Mouse (Mus musculus): Measurements from ENCODE around the gene Vmn1r174. TPM values are rescaled to one million over a fixed set of nuclear protein-coding genes. Genes with fewer than 3 reads are reported as not detected.
"Not testable (repeated sequence)": the region's sequence is repeated elsewhere in the genome, so short reads cannot be mapped to it uniquely, and the experiment has no call there.

The Vmn1r174 gene
- not detected in 2 replicates for polyA plus RNA-seq (2012; rRNA removed)

DNA sequence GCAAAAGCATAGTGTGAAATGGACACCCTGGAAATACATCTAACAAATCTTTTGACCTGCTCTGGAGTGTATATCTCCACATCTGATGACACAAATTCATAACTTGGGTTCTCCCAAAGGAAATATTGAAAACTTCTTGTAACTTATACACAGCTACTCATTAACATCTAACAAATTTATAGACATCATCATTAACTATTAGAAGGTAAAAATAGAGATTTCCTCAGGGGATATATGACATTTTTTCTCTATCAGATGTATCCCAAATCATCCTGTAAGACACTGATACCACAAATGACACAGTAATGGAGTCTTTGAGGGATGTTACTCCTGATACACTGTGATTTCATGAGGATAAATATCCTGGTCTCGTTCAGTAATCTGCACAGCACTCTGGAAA, at the start of gene Vmn1r174:
Gene Vmn1r174, plus strand, starts transcription at position 301 of the 400 bp plus-strand sequence.
- not testable (repeated sequence) for H3K27ac ChIP-seq (ENCODE audit: insufficient read depth, low read length); DNase-seq; H3K27me3 ChIP-seq (ENCODE audit: control insufficient read depth, insufficient read depth, low read length); H3K4me1 ChIP-seq (ENCODE audit: control insufficient read depth, insufficient read depth, low read length); H3K4me3 ChIP-seq (replicated peaks; ENCODE audit: insufficient read depth, low read depth, low read length)
- 38% methylated on average over 1 of the region's 1 CpGs for WGBS

DNA sequence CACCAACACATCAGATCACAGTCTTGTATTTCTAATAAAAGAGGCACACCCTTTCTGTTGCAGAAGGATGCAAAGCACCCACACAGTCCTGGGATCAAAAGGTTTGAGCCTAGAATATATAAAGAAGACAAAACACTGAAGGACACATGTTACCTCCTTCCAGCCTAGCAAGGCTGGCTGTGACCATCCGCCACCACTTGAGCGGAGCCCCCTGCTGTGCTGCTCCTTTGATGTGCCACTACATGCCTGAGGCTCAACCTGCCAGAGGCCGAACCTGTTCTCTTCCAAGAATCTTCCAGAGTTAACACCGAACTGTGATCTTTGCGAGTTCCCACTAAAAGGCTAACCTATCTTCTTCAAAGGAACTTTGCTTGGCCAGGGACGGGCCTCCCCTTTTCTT, 32.5 kb downstream of the Vmn1r174 start:
- Histone ChIP-seq H3K27me3 (ENCODE audit: control insufficient read depth, insufficient read depth, low read length) (no peaks in the 10 kb centered on the region), H3K4me1 (ENCODE audit: control insufficient read depth, insufficient read depth, low read length) (no peaks in the 10 kb centered on the region), H3K27ac (ENCODE audit: insufficient read depth, low read length) (no peak overlapping the region), H3K4me3 (replicated peaks; ENCODE audit: insufficient read depth, low read depth, low read length) (no peak overlapping the region)
- TF ChIP-seq POLR2A (IDR thresholded peaks at IDR 0.05; ENCODE audit: borderline replicate concordance, insufficient read depth, low read length), result no peak
- no peak for TF ChIP-seq CTCF (IDR thresholded peaks at IDR 0.05; ENCODE audit: borderline replicate concordance, insufficient read depth, low read depth, low read length)
- 80% methylated on average over 6 of the region's 6 CpGs for WGBS
- no peak for DNase-seq

DNA sequence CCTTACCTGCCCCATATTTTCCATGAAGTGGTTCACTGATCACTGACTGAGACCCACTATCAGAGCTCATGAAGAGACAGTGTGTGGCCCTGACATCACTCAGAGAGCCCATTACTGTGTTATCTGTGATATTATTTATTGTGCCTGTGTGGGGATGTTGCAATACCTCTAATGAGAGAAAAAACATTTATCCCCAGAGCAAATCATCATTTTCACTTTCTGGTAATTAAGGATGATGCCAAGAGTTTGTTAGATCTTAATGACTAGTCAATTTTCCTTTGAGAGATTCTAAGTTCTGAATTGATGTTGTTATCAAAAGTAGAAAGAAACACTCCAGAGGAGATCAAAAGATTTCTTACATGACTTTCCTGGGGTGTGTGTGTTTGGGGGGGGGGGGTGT, 58.5 kb downstream of the Vmn1r174 start, which contains the start of gene Vmn1r175:
Gene Vmn1r175, minus strand, starts transcription at position 101 of the 400 bp plus-strand sequence.
- H3K4me1 ChIP-seq (ENCODE audit: control insufficient read depth, insufficient read depth, low read length); DNase-seq; H3K27ac ChIP-seq (ENCODE audit: insufficient read depth, low read length); H3K27me3 ChIP-seq (ENCODE audit: control insufficient read depth, insufficient read depth, low read length); H3K4me3 ChIP-seq (replicated peaks; ENCODE audit: insufficient read depth, low read depth, low read length): not testable (repeated sequence)

Other genes with a start within 250 kb of the Vmn1r174 start
- gene Vmn1r167, start 245.1 kb upstream of the Vmn1r174 start, polyA plus RNA-seq (2012; rRNA removed), result not detected in 2 replicates
- not detected in 2 replicates for gene Vmn1r168, start 212.5 kb upstream of the Vmn1r174 start, polyA plus RNA-seq (2012; rRNA removed)
- not detected in 2 replicates for gene Vmn1r169, start 176.7 kb upstream of the Vmn1r174 start, polyA plus RNA-seq (2012; rRNA removed)
- gene Vmn1r170, start 146.1 kb upstream of the Vmn1r174 start, polyA plus RNA-seq (2012; rRNA removed), result not detected in 2 replicates
- gene Vmn1r171, start 121.5 kb upstream of the Vmn1r174 start, polyA plus RNA-seq (2012; rRNA removed), result not detected in 2 replicates
- not detected in 2 replicates for gene Vmn1r172, start 94.0 kb upstream of the Vmn1r174 start, polyA plus RNA-seq (2012; rRNA removed)
- not detected in 2 replicates for gene Vmn1r173, start 51.6 kb upstream of the Vmn1r174 start, polyA plus RNA-seq (2012; rRNA removed)
- gene Vmn1r175, start 58.4 kb downstream of the Vmn1r174 start, polyA plus RNA-seq (2012; rRNA removed), result not detected in 2 replicates
- not detected in 2 replicates for gene Vmn1r176, start 85.1 kb downstream of the Vmn1r174 start, polyA plus RNA-seq (2012; rRNA removed)
- not detected in 2 replicates for gene Vmn1r177, start 114.2 kb downstream of the Vmn1r174 start, polyA plus RNA-seq (2012; rRNA removed)
- gene Vmn1r178, start 139.7 kb downstream of the Vmn1r174 start, polyA plus RNA-seq (2012; rRNA removed), result not detected in 2 replicates
- gene Vmn1r179, start 174.7 kb downstream of the Vmn1r174 start, polyA plus RNA-seq (2012; rRNA removed), result not detected in 2 replicates
- not detected in 2 replicates for gene Vmn1r180, start 198.4 kb downstream of the Vmn1r174 start, polyA plus RNA-seq (2012; rRNA removed)
- gene Vmn1r181, start 222.3 kb downstream of the Vmn1r174 start, polyA plus RNA-seq (2012; rRNA removed), result not detected in 2 replicates
- gene V1rd19, start 249.4 kb downstream of the Vmn1r174 start, polyA plus RNA-seq (2012; rRNA removed), result not detected in 2 replicates

All from cerebellum, adult 2 months (tissue).